ENCODE assay signal across 25 mouse cellular contexts in genomic region chr10:59677836-59678235, GRCm38 (mm10). TPM values are rescaled to one million over a fixed set of nuclear protein-coding genes. Genes with fewer than 3 reads are reported as not detected.
DNase-seq lines count a peak whose midpoint lies in the region; ATAC-seq lines count a peak whose summit lies in the region.
"Had no signal": no experiment of that assay in that cellular context is flagged by ENCODE, and none has a peak within 500 bp of the region (broad histone marks: within the 10 kb centered on the region; RNA-seq: fewer than 3 reads in every experiment).

No protein-coding gene starts in this region.

- H3K36me3 ChIP-seq in forebrain, embryonic 14.5 days (ENCODE audit: control insufficient read depth, insufficient read depth, low read length), result no peaks in the 10 kb centered on the region
- no peaks in the 10 kb centered on the region for H3K36me3 ChIP-seq in forebrain, embryonic 15.5 days
- no peaks in the 10 kb centered on the region for H3K36me3 ChIP-seq in midbrain, embryonic 11.5 days (ENCODE audit: control insufficient read depth, insufficient read depth, low read length)
- no peaks in the 10 kb centered on the region for H3K36me3 ChIP-seq in kidney, embryonic 15.5 days
- H3K36me3 ChIP-seq: embryonic facial prominence, embryonic 12.5 days; heart, embryonic 13.5 days; limb, embryonic 15.5 days had no signal

- ATAC-seq in forebrain, embryonic 14.5 days, result no peak
- no peak for ATAC-seq in forebrain, embryonic 15.5 days (replicated peaks)
- ATAC-seq in midbrain, embryonic 11.5 days (ENCODE audit: low FRiP score), result no peak
- ATAC-seq in kidney, embryonic 15.5 days (replicated peaks; ENCODE audit: low FRiP score), result no peak
- ATAC-seq: forebrain, embryonic 13.5 days; hindbrain, postnatal 0 days; intestine, embryonic 16.5 days had no signal

- H3K4me2 ChIP-seq in forebrain, embryonic 14.5 days (ENCODE audit: low read length), result no peak overlapping the region
- H3K4me2 ChIP-seq in forebrain, embryonic 15.5 days (replicated peaks), result no peak overlapping the region
- H3K4me2 ChIP-seq in midbrain, embryonic 11.5 days, result no peak overlapping the region
- H3K4me2 ChIP-seq in kidney, embryonic 15.5 days, result no peak overlapping the region
- H3K4me2 ChIP-seq: embryonic facial prominence, embryonic 12.5 days; forebrain, embryonic 13.5 days; heart, embryonic 13.5 days; limb, embryonic 15.5 days; lung, embryonic 14.5 days had no signal

- no peaks in the 10 kb centered on the region for H3K4me1 ChIP-seq in forebrain, embryonic 14.5 days (ENCODE audit: control insufficient read depth, insufficient read depth, low read length)
- H3K4me1 ChIP-seq in forebrain, embryonic 15.5 days, result peaks cover 2% of the 10 kb centered on the region; the same call in 1 of the 2 replicates
- H3K4me1 ChIP-seq in midbrain, embryonic 11.5 days (ENCODE audit: control insufficient read depth, insufficient read depth, low read length), result no peaks in the 10 kb centered on the region
- H3K4me1 ChIP-seq in kidney, embryonic 15.5 days, result no peaks in the 10 kb centered on the region
- H3K4me1 ChIP-seq: embryonic facial prominence, embryonic 12.5 days; forebrain, embryonic 13.5 days; heart, embryonic 13.5 days; limb, embryonic 15.5 days; megakaryocyte, embryonic 14.5 days had no signal

- DNase-seq in forebrain, embryonic 14.5 days (ENCODE audit: low spot score), result peak; percentile 35
- DNase-seq in right cerebral cortex, postnatal 10 days (ENCODE audit: low spot score in 2 of 2), result peak; percentile 39 to 44
- no peak for DNase-seq in right cerebral cortex, postnatal 25 days
- peak; percentile 25 for DNase-seq in cerebellum, adult 9-11 months
- no peak for DNase-seq in midbrain, embryonic 11.5 days (ENCODE audit: low spot score, missing footprints)
- DNase-seq: adrenal gland, postnatal 36 days; gastrocnemius, postnatal 14 days; heart, adult 2 months; heart, postnatal 14 days; kidney, adult 9 months; lung, embryonic 14.5 days; midbrain, embryonic 14.5 days; thymus, adult 2 months; thymus, postnatal 4 days had no signal

- H3K9me3 ChIP-seq in forebrain, embryonic 14.5 days (replicated peaks; ENCODE audit: control insufficient read depth, low read length), result 0 out of 2 replicates have a peak, but pooled peaks cover 5% of the 10 kb centered on the region
- H3K9me3 ChIP-seq in forebrain, embryonic 15.5 days, result no peaks in the 10 kb centered on the region
- H3K9me3 ChIP-seq in midbrain, embryonic 11.5 days (ENCODE audit: control insufficient read depth, low read length), result no peaks in the 10 kb centered on the region
- H3K9me3 ChIP-seq in kidney, embryonic 15.5 days (replicated peaks), result no peaks in the 10 kb centered on the region
- H3K9me3 ChIP-seq: embryonic facial prominence, embryonic 12.5 days; limb, embryonic 15.5 days had no signal

- no peak overlapping the region for H3K27ac ChIP-seq in forebrain, embryonic 14.5 days (ENCODE audit: low read depth, low read length)
- H3K27ac ChIP-seq in forebrain, embryonic 15.5 days (replicated peaks), result no peak overlapping the region
- H3K27ac ChIP-seq in midbrain, embryonic 11.5 days (ENCODE audit: low read depth, low read length), result no peak overlapping the region
- no peak overlapping the region for H3K27ac ChIP-seq in kidney, embryonic 15.5 days
- H3K27ac ChIP-seq: embryonic facial prominence, embryonic 12.5 days; forebrain, embryonic 13.5 days; heart, adult 2 months; heart, embryonic 13.5 days; hindbrain, postnatal 0 days; limb, embryonic 15.5 days; liver, embryonic 14.5 days; stomach, postnatal 0 days had no signal

- H3K4me3 ChIP-seq in forebrain, embryonic 14.5 days (ENCODE audit: low read depth, low read length), result no peak overlapping the region
- no peak overlapping the region for H3K4me3 ChIP-seq in forebrain, embryonic 15.5 days
- H3K4me3 ChIP-seq in midbrain, embryonic 11.5 days (ENCODE audit: low read depth, low read length), result no peak overlapping the region
- H3K4me3 ChIP-seq in kidney, embryonic 15.5 days (replicated peaks), result no peak overlapping the region
- H3K4me3 ChIP-seq: embryonic facial prominence, embryonic 12.5 days; forebrain, embryonic 13.5 days; heart, adult 2 months; heart, embryonic 13.5 days; limb, embryonic 15.5 days; megakaryocyte, embryonic 14.5 days had no signal

- 58% methylated on average over 1 of the region's 1 CpGs for WGBS in forebrain, embryonic 14.5 days
- 56% methylated on average over 1 of the region's 1 CpGs for WGBS in forebrain, embryonic 15.5 days
- WGBS in midbrain, embryonic 11.5 days, result 85% methylated on average over 1 of the region's 1 CpGs
- WGBS in kidney, embryonic 15.5 days, result 89% methylated on average over 1 of the region's 1 CpGs

- no peak overlapping the region for H3K9ac ChIP-seq in forebrain, embryonic 14.5 days (ENCODE audit: low read length)
- no peak overlapping the region for H3K9ac ChIP-seq in forebrain, embryonic 15.5 days (replicated peaks)
- H3K9ac ChIP-seq in midbrain, embryonic 11.5 days (ENCODE audit: low read length), result no peak overlapping the region
- no peak overlapping the region for H3K9ac ChIP-seq in kidney, embryonic 15.5 days
- H3K9ac ChIP-seq: embryonic facial prominence, embryonic 12.5 days; forebrain, embryonic 13.5 days; heart, embryonic 13.5 days; limb, embryonic 15.5 days; liver, embryonic 14.5 days; lung, embryonic 14.5 days had no signal

- H3K27me3 ChIP-seq in forebrain, embryonic 14.5 days (replicated peaks; ENCODE audit: control insufficient read depth, insufficient read depth, low read length), result no peaks in the 10 kb centered on the region
- no peaks in the 10 kb centered on the region for H3K27me3 ChIP-seq in forebrain, embryonic 15.5 days
- H3K27me3 ChIP-seq in midbrain, embryonic 11.5 days (ENCODE audit: control insufficient read depth, insufficient read depth, low read length), result no peaks in the 10 kb centered on the region
- no peaks in the 10 kb centered on the region for H3K27me3 ChIP-seq in kidney, embryonic 15.5 days
- H3K27me3 ChIP-seq: embryonic facial prominence, embryonic 12.5 days; forebrain, embryonic 13.5 days; heart, embryonic 13.5 days; limb, embryonic 15.5 days; megakaryocyte, embryonic 14.5 days had no signal

RNA-seq across cellular contexts. Expression of gene Micu1, which starts 24.4 kb away (rescaled TPM):
- polyA plus RNA-seq in forebrain, embryonic 14.5 days (2014; fragmentation: Nextera tagmentation; extraction: Ambion mirVana), result 69.1 and 72.0 TPM in 2 replicates
- 75.9 and 79.1 TPM in 2 replicates for polyA plus RNA-seq in forebrain, embryonic 15.5 days (2015; fragmentation: Nextera tagmentation; extraction: Ambion mirVana)
- 56.1 and 57.0 TPM in 2 replicates for polyA plus RNA-seq in midbrain, embryonic 11.5 days (2014; fragmentation: Nextera tagmentation; extraction: Ambion mirVana)
- 78.1 and 83.8 TPM in 2 replicates for polyA plus RNA-seq in kidney, embryonic 15.5 days (2015; fragmentation: Nextera tagmentation; extraction: Ambion mirVana)

Comparison
In these comparisons a context has a peak if more than half of its experiments do, and no peak if none do; other contexts are left out.
1. DNase-seq: peak in forebrain, embryonic 14.5 days (single experiment), right cerebral cortex, postnatal 10 days (2 of 2) and cerebellum, adult 9-11 months (single experiment); none in right cerebral cortex, postnatal 25 days (single experiment) and midbrain, embryonic 11.5 days (single experiment).